Mouse (Mus musculus) neutrophil, adult 83 days (primary cell): ENCODE results near the gene Ccr3. TPM values are rescaled to one million over a fixed set of nuclear protein-coding genes. Genes with fewer than 3 reads are reported as not detected.

Experiments
- total RNA-seq, 2 experiments: library from RNA; stranded (reverse); gene quantifications; one replicate each; pipeline ENCODE4 v1.2.4; 2023

Ccr3 gene
- 1 to 10 TPM in 1 of 2 experiments, under 1 TPM in 1; 0.60 to 1.7 TPM for total RNA-seq

DNA sequence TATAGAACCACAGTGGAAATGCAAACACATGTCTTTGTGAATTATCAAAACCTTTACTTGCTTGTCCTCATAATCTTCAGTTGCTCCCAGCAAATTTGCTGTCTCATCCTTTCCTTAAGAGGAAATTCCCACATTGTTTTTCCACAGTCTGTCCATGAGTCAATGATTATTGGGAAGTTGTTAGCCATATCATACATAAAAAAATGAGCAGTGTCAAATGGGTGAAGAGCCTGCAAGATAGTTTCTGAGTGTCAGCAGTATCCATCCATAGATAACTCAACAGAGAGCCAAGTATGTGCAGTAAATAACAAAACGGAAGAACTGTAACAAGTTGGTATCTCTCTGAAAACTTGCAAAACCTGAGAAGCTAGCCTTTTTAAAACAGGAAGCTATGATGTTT is at the start of gene Ccr3:
Gene Ccr3, plus strand, starts transcription at position 301 of the 400 bp plus-strand sequence.

DNA sequence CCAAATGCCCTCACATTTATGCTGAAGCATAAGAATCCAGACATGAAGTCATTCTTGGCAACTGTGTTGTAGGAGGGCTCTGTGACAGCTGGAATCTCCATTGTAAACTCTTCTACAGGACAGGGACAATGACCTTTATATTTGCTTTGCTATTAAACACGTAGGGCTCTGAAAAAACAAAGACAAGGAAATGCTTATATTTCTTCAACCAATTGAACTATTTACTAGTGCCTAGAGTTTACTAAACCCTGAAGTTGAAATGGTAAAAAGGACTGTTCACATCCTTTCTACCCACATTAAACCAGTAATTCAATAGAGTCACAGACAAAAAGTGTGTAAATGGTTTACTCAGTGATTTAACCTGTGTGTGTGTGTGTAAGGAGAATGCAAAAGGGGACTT is 43.5 kb upstream of the Ccr3 start, which contains the start of gene Ccr1l1:
Gene Ccr1l1, minus strand, starts transcription at position 101 of the 400 bp plus-strand sequence.

Other genes starting within 250 kb of the Ccr3 start
- under 1 TPM in 1 of 2 experiments, not detected in 1; 0.24 TPM for gene Cxcr6, start 215.5 kb upstream of the Ccr3 start, total RNA-seq
- 10 to 100 TPM; 25.2 to 26.4 TPM for gene Fyco1, start 170.1 kb upstream of the Ccr3 start, total RNA-seq
- gene Xcr1, start 159.9 kb upstream of the Ccr3 start, total RNA-seq, result not detected
- 100 to 1,000 TPM; 167 to 205 TPM for gene Ccr1, start 53.3 kb upstream of the Ccr3 start, total RNA-seq
- gene Ccr1l1, start 43.6 kb upstream of the Ccr3 start, total RNA-seq, result not detected
- gene Ccr2, start 80.0 kb downstream of the Ccr3 start, total RNA-seq, result 100 to 1,000 TPM; 228 to 241 TPM
- gene Ccr5, start 99.6 kb downstream of the Ccr3 start, total RNA-seq, result 1 to 10 TPM; 2.4 to 6.1 TPM